Mouse (Mus musculus): ENCODE data around the gene Nnat.
"Not testable (repeated sequence)": the region's sequence is repeated elsewhere in the genome, so short reads cannot be mapped to it uniquely, and the experiment has no call there.

The Nnat gene

DNA sequence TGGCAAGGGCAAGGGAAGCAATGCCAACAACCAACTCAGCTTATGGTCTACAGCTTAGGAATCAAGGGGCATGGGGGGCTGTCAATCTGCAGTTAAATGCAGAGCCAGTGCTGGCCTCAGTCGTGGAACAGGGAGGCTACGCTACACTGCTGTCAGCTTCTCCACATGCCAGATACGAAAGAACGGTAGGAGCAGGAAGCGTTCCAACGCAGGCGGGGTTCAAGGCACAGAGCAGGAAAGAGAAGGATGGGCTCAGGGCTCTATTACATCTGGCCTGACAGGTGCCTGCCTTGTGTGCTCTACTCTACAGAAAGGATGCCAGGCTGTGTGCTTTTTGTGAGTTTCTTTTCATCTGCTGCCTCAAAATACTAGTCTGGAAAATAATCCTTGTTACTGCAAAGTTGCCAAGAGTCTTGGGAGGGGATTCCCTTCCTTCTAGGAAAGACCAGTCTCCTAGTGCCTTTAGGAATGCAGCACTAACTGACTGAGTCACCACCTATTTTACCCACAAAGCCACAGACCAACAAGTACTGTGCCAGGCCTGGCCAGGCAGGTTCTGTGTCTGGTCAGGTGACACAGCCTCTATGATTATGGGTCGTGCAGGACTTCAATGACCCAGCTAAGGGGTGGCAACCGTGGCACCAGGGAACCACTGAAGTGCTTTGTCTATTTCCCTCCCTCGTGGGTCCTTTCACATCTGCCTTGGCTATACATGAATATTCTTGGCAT lies 7.6 kb upstream of the Nnat start:
- in situ Hi-C loops (cut with MboI), result no loop called here

DNA sequence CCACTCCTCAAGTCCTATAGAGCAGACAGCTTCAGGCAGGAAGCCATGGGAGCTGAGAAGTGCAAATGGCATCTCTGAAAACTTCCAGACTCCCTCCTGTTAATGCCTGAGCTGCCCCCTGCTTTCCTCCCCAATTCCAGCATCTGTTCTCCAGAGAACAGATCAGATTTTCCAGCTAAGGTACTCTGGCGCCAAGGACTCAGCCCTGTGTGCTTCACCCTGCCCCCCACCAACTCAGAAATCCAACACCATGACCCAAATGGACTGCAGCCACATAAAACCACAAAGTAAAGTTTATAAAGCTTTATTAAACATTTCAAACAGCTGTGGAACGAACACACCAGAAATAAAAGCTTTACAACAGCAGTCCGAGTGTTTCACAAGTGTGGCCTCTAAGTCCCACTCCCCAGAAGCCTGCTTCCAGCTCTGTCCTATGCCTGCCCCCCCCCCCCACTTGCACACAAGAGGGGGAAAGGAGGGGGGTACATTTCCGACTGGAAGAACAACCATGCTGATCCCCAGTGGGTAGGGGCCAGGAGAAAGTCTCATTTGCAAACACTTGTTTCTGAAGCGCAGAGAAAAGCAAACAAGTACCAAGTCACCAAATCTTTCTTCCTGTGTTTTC lies 3.7 kb upstream of the Nnat start:
- in situ Hi-C loops (cut with MboI), result no loop called here

DNA sequence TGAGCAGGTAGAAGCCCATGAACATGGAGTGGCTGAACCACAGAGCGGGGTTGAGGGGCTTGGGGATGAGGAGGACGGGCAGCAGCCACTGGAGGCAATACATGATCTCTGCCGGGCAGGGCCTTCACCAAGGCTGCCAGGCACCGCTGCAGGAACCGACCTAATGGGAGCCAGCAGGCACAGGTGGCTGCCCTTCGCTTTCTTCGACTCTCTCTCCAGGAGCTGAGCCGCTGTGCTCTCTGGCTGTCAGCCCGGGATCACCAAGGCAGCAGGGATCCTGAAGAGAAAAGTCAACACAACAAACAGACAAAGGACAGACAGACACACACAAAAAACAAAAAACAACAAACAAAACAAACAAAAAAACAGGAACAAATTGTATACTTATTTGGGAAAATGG lies 1.8 kb upstream of the Nnat start:
- in situ Hi-C loops (cut with MboI), result no loop called here

DNA sequence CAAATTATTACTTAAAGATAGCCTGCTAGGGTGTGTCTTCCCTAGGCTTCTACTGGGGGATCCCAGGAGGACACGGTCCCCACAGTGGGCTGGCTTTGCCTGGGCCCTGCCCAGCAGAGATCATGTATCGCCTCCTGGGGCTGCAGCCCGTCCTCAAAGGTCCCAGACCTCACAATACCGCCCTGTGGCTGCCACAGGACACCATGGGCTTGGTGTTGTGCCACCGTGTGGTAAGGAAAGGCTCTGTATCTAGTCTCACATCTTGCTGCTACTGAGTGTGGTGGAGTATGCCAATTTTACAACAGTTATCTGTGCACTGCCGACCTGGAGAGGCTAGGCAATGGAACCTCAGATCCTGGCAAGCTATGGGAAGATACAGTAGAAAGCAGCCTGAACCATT lies 1.4 kb upstream of the Nnat start:
- in situ Hi-C loops (cut with MboI), result no loop called here

DNA sequence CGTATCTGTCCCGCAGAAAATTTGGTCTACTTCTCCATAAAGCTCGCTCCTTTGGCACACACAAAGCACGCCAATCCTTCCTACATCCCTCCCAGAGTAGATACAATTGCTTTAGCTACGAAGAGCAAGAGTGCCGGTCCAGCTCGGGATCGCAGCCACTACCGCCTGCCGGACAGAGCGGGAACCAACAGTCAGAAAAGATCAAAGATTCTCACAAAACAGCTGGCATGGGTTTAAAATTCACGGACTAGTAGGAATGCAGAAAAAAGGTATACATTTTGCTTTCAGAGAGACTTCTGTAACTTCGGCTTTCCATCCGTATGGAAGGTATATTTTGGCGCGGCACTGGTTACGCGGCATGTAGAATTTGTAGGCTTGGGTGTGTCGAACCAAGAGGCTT lies 438 bp upstream of the Nnat start:
- in situ Hi-C loops (cut with MboI), result no loop called here

DNA sequence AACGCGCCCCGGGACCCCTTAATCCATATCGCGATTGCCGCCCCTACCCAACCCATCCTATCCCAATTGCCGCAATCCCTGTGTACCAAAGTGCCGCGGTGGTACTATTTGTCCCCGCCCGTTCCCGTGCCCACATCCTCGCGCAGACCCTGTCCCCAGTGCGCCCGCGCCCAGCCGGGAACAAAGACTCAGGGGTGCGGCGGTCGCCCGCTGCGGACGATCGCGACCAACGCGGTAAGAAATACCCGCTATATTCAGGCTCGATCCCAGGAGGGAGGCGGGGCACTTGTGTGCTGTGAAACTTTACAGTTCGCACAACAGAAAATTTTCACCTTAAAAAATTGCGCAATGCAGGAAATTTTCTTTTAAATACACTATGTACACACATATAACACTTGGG lies 424 bp downstream of the Nnat start:
- in situ Hi-C loops (cut with MboI), result no loop called here

DNA sequence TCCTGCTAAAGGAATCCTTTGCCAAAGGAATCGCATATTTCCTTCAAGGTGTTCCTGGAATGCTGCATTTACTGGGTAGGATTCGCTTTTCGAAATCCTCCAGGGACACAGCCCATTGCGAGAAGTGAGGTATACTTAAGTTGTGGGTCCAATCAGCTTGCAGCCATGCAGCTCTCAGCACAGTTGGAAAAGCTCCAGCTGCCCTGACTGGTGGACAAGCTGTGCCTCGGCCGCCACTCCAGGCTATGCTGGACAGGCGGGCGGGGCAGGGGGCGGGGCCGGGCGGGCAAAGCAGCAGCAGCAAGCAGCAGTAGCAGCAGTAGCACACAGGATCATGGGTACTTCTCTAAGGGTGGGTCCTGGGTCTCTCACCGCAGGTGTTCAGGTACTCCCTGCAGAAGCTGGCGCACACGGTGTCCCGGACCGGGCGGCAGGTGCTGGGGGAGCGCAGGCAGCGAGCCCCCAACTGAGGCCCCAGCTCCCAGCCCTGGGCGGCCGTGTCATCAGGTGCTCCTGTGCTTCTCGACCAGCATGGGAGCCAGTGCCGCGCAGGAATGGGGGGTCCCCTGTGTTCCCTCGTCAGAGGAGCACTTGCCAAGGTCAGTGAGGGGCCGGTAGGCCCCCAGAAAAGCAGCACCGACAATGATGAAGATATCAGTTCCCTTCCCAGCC lies 1.4 kb downstream of the Nnat start:
- in situ Hi-C loops (cut with MboI), result no loop called here

DNA sequence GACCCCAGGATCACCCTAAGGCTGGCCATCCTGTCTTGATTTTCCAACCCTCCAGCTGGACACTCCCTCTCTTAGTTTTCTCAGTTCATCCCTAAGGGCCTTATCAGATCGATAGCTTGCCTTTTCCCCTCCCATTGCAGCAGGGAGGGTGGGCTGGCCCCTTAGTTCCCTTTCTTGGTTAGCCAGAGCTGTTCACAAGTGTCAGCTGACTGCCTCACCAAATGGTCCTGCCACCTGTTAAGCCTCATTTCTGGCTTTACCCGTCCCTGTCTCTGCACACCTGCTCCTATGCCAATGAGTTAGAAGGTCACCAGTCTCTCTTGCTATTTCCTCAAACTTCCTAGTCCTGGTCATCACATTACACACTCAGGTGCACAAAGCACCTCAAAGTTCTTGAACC lies 3.2 kb downstream of the Nnat start:
- in situ Hi-C loops (cut with MboI), result no loop called here

DNA sequence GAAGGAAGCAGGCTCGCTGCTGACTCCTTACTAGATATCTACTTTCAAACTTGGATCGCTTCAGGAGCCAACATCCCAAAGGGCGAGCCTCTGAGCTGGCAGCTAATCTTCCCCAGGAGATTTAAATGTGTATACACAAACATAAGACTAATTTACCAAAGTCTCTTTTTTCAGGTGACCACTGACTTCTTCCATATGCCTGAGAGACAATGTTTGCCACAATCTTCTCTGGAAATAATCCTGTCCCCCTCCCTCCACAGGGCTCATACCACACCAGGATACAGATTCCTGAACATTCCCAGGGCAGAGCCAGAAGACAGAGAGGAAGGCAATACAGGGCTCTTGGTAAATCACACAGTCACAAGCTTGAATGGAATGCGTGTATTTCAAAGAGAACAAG lies 4.8 kb downstream of the Nnat start:
- in situ Hi-C loops (cut with MboI), result no loop called here

DNA sequence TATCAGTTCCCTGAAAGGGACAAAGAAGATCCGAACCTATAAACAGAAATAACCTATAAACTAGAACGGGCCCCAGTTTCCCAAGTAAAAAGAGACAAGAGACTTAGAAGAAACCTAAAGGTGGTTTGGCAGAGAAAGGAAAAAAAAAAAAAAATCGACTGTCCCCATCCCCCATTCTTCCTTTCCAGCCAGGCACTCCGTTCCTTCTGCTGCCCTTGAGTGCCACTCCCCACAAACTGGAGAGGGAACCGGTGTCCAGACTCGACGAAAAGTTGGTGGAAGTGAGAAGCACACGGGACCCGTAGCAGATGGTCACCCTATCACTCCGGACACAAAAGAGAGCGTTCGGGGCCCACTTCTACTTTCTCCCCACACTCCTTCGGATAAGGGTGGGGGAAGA lies 5.6 kb downstream of the Nnat start:
- in situ Hi-C loops (cut with MboI), result no loop called here

DNA sequence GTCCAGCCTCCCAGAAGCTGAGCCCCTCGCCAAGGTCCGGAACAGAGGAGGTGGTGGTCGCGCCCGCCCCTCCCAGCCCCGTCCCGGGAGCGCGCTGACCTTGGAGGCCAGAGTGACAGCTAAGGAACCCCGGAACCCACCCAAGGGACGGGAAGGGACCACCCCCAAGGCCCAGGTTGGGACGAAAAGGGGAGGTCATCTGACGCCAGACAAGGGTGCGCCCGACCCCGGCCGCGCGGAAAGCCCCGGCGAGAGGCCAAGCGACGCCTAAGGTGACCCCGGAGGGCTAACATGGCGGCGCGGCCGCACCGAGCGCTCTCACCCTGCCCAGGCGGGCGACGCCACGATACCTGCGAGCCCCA lies 6.0 kb downstream of the Nnat start:
- in situ Hi-C loops (cut with MboI), result no loop called here

DNA sequence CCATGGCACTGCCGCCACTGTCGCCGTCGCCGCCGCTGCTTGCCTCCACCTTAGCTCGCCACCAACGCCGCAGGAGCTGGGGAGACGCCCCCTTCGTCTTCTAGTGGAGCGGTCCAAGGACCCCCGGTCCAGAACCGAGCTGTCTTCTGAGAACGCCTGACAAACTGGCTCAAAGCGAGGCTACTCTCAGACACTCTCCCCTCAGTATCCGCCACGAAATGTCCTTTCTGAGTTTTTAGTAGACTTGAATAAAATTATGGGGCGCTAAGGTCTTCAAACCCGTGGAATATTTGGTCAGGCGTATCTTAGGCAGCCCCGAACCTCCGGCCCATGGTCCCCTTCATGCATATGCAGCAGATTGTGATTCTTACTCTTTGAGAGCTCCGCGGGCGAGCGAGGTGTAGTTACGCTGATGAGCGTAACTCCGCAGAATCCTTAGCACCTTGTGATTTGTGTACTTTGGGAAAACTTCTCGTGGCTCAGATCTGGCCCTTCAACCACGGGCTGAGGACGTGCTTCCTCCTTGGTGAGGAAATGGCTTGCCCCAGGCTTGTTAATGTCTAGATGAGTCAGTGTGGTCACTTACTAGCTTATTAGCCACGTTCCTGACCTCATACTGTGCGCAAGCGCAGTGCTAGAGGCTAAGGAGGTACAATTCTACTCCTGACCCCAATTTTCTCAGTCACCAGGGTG lies 6.5 kb downstream of the Nnat start:
- in situ Hi-C loops (cut with MboI), result no loop called here

DNA sequence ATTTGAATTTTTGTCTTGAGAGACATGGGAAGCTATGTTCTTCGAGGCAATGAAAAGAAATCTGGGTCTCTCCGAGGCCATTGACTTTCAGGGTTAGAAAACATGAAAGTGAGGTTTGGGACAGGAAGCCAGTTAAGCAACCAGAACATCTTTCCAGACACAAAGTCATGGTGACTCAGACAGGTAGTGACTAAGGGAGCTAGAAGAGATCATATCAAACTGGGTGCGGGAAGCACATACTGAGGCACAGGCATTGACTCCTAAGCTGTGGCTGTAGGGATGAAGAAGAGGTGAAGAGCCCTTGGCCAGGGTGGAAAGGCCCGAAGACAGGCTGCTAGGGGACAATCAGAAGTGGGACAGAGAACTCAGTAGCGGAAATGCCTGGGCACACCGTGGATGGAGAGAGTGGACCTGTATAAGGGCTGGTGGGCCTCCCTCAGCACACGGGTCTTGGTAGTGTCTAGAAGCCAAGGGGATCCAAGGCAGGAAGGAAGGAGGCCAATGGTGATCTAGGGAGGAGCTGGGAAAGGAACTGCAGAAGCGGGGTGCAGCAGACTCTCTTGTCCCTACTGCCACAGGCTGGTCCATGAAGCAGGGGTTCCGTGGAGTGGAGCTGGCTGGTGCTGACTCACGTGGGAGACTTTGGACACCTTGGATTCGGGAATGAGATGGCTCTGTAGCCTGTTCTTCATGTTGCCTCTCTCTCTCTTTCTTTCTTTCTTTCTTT lies 7.5 kb downstream of the Nnat start:
- in situ Hi-C loops (cut with MboI), result no loop called here

DNA sequence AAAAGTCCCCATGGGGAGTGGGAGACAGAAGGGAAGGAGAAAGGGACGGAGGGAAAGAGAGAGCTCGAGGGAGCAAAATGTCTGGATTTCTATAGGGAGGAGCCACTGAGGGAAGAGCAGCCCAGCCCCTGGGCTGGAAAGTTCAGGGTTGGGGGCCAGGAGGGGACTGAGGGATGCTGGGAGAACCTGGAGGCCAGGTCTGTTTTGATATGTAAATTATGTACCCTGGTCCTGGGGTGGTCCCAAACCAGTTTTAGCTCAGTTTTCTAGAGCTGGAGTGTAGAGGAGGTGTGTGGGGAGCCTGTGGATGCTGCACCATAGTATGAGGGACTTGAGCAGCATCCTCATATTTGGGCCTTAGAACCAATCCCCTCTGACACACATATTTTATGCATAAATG lies 9.0 kb downstream of the Nnat start:
- in situ Hi-C loops (cut with MboI), result no loop called here

DNA sequence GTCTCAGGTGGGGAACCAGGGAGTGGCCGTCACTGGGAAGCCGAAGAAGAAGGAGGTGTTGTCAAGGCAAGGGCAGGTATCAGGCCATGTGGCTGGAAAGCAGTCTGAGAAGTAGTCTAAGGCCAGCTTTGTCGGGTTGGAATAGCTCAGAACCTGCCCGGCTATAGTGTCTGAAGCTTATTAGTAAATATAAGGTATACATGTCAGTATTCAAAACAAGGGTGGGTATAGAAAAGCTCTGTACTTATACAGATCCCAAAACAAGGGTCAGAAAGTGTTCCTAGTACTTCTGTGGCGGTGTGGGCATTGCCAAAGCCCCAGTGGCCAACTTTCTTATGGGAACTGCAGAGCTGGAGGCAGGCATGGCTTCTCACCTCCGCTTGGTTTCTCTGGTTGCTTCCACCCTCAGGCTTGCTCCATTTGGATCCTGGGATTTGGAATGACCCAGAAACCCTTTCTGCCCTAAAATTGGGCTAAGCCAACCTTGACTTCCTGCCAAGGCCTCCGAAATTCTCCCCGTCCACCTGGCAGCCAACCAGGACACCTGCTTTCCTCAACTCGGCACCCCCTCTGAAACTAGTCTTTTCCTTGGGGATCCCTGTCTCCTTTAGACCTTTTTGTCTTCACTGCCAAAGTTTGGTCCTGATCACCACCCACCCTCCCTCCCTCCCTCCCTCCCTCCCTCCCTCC lies 10.1 kb downstream of the Nnat start:
- in situ Hi-C loops (cut with MboI), result loop anchor here (5.0 to 10.0 kb wide), 3 partner anchors 105 to 285 kb away; no protein-coding TSS in a partner anchor

DNA sequence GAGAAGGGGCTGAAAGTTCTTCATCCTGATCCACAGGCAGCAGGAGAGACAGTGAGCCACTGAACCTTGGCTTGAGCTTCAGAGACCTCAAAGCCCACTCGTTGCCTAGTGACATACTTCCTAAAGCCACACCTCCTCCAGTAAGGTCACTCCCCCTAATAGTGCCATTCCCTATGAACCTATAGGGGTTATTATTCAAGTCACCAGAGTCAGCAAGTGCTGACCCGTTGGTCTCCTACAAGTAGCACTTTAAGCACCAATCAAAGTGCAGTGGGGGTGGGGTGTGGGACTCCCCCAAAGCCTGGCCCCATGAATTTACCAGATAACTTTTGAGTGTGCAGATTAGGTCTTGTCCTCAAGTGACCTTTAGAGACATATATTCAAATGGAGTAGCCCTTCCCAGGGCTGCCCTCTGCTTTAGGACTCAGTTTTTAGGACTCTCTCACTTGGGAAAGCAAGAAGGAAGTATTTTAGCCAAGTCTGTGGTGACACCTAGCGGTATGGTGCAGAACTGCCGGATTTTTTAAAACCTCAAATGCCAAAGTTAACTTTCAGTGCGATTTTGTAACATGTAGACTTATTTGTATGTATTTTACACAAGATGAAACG lies 11.4 kb downstream of the Nnat start, which contains the start of gene Blcap:
Gene Blcap (minus strand): TSS at position 51 of the 609 bp plus-strand sequence.
- in situ Hi-C loops (cut with MboI), result loop anchor here (5.0 to 10.0 kb wide), 3 partner anchors 107 to 287 kb away; no protein-coding TSS in a partner anchor

DNA sequence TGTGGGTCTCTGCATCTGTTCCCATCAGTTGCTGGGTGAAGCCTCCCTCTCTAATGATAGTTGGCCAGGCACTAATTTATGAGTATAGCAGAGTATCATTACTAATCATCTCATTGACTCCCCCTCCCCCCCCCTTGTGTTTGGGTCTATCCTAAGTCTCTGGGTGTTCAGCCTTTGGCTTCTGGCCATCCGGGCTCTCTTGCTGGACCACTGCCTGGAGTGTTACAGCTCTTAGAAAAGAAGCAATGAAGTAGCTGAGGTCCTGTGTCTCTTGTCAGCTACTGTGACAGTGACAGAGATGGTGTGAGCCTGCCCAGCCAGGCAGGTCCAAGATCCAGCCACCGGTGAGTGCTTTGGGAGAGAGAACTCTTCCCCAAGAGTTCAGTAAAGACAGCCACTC lies 12.9 kb downstream of the Nnat start:
- in situ Hi-C loops (cut with MboI), result loop anchor here (5.0 to 10.0 kb wide), 3 partner anchors 108 to 288 kb away; no protein-coding TSS in a partner anchor

DNA sequence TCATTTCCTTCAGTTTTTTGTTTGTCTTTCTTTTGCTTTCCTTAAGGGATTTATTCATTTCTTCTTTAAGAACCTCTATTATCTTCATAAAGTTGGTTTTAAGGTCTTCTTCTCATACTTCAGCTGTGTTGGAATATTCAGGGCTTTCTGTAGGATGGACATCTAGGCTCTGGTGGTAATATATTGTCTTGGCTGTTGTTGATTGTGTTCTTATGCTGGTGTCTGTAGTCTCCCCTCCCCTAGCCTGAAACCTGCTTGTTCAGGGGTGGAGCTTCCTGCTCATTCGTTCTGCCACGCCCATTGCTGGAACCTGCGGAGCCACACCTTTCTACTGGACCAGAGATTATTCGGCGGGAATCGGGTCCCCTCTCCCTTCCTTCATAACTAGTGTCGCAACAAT lies 25.5 kb downstream of the Nnat start:
- in situ Hi-C loops (cut with MboI), result not testable (repeated sequence)

DNA sequence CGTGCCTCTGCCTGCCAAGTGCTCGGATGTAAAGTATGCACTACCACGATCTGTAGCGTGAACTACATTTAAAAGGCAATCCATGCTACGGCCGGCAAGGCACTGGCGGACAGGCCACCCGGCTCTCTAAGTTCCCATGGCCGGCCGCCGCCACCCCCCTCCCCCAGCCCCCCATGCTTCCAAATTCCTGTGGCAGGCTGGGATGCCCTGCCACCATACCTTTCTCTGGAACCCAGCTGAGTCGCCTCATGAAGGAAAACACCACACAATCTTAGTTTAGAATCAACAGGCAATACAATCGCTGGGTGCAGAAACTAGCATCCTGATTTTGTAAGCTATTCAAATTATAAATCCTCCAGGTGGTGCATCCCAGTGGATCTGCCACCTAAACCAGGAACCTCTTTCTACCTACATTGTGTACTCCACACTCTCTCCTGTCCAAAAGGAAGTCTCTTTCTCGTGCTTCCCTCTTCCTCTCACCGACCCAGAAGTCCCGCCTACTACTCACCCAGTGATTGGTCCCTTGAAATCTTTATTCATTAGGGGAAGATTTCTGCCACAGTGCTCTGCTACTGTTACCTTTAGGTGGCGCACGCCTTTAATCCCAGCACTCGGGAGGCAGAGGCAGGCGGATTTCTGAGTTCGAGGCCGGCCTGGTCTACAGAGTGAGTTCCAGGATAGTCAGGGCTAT lies 37.1 kb downstream of the Nnat start:
- in situ Hi-C loops (cut with MboI), result no loop called here

DNA sequence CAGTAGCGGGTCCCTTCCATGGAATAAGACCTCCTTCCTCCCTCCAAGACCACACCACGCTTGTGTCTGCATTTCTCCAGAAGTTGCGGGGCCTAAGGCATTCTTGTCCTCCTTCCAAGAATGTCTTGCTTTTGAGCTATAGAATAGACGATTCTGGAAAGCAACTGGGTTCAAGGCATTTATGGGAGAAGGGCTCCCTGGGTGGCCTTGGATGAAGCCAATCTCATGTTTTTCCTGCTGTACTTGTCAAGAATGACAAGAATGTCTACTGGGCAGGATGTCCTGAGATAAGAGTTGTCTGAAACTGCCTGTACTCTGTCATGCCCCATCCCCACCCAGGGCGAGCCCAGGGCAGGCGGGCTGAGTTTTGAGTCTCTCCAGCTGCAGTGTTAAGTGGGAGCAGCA lies 41.6 kb downstream of the Nnat start:
- in situ Hi-C loops (cut with MboI), result no loop called here
